Mouse (Mus musculus) kidney, adult 2 months (tissue): ENCODE measurements around the gene Arhgap21. TPM values are rescaled to one million over a fixed set of nuclear protein-coding genes. Genes with fewer than 3 reads are reported as not detected.

ENCODE experiments used
- DNase-seq: peaks from one replicate; pipeline ENCODE4 v3.0.0; 2021
- H3K27ac ChIP-seq: fragments of 200-500 bp; 2 replicates; pipeline ENCODE4 v1.5.1; 2012; ENCODE audit warnings: low read depth, low read length, control low read depth, inconsistent platforms; ENCODE audit not compliant: insufficient read depth
- H3K27me3 ChIP-seq: fragments of 200-500 bp; replicated peaks from 2 replicates; pipeline ENCODE4 v1.6.1; 2012; ENCODE audit warnings: mild to moderate bottlenecking, moderate library complexity, low read length, inconsistent platforms; ENCODE audit not compliant: control insufficient read depth, insufficient read depth
- H3K36me3 ChIP-seq: fragments of 200-500 bp; 2 replicates; pipeline ENCODE4 v1.6.1; 2012; ENCODE audit warnings: mild to moderate bottlenecking, moderate library complexity, low read length, inconsistent platforms; ENCODE audit not compliant: control insufficient read depth, insufficient read depth
- H3K4me1 ChIP-seq: fragments of 200-500 bp; 2 replicates; pipeline ENCODE4 v1.6.1; 2011; ENCODE audit warnings: low read length; ENCODE audit not compliant: control insufficient read depth, insufficient read depth
- H3K4me3 ChIP-seq: fragments of 200-500 bp; 2 replicates; pipeline ENCODE4 v1.5.1; 2011; ENCODE audit warnings: mild to moderate bottlenecking, low read depth, low read length, control low read depth; ENCODE audit not compliant: insufficient read depth
- CTCF ChIP-seq: fragments of 200-500 bp; conservative IDR thresholded peaks from 2 replicates; pipeline ENCODE4 v1.5.1; 2011; ENCODE audit warnings: low read depth, mild to moderate bottlenecking, control low read depth, low read length, moderate library complexity, mixed read lengths; ENCODE audit not compliant: insufficient read depth, insufficient read length
- POLR2A ChIP-seq: fragments of 200-500 bp; IDR thresholded peaks from one replicate; pipeline ENCODE4 v1.6.1; 2011; ENCODE audit warnings: low read depth, low read length, control low read depth
- WGBS: fragments of 180-500 bp; shearing (Covaris S2); methylation state at CpG from one replicate; pipeline ENCODE4 v1.1.7; 2018; 5-methylcytosine and 5-hydroxymethylcytosine counted together
- polyA plus RNA-seq: library from polyadenylated mRNA; depleted of rRNA; stranded (reverse); fragments of >200 nt; gene quantifications from 2 replicates; pipeline ENCODE4 v1.2.3, GENCODE M21; 2012

Gene Arhgap21
- polyA plus RNA-seq, 1 experiment: 9.5 TPM

- 17% methylated on average over 1 of the region's 1 CpGs for WGBS
- Histone ChIP-seq H3K27me3 (no peaks in the 10 kb centered on the region), H3K27ac (no peak overlapping the region), H3K4me3 (no peak overlapping the region), H3K4me1 (0 out of 2 replicates have a peak, but pooled peaks cover 2% of the 10 kb centered on the region), H3K36me3 (no peaks in the 10 kb centered on the region)
- TF ChIP-seq POLR2A (no peak), CTCF (no peak)
- no peak for DNase-seq
These were observed 46.3 kb downstream of the Arhgap21 start for GRCm38 (mm10) chr2:20922366-20922765.

- Histone ChIP-seq H3K36me3 (no peaks in the 10 kb centered on the region), H3K27ac (no peak overlapping the region), H3K4me3 (no peak overlapping the region), H3K27me3 (no peaks in the 10 kb centered on the region), H3K4me1 (0 out of 2 replicates have a peak, but pooled peaks cover 2% of the 10 kb centered on the region)
- no peak for DNase-seq
- 81% methylated on average over 2 of the region's 2 CpGs for WGBS
- TF ChIP-seq CTCF: no peak
- no peak for TF ChIP-seq POLR2A
These were observed 47.1 kb downstream of the Arhgap21 start for GRCm38 (mm10) chr2:20921558-20921957.

DNA sequence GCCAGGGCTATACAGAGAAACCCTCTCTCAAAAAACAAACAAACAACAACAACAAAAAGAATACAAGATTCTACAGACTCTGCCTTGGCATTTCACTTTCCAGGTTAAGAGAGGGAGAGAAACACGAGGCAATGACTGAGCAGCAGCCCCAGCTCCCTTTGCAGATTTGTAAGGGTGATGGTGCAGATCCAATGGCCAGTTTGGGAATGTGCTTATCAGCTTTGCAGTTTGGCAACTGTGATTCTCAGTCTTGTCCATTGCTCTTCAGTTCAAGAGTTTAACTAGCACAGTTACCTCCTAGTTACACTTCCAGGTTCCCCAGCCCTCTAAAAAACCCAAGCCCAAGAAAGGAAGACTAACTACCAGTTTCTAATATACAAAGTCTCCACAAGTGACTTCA lies 47.7 kb downstream of the Arhgap21 start:
- no peak for DNase-seq
- TF ChIP-seq CTCF (no peak), POLR2A (no peak)
- WGBS: 85% methylated on average over 1 of the region's 1 CpGs
- no peak overlapping the region for H3K27ac ChIP-seq
- H3K27me3 ChIP-seq: no peaks in the 10 kb centered on the region
- no peak overlapping the region for H3K4me3 ChIP-seq
- H3K36me3 ChIP-seq: no peaks in the 10 kb centered on the region
- 0 out of 2 replicates have a peak, but pooled peaks cover 2% of the 10 kb centered on the region for H3K4me1 ChIP-seq

GRCm38 (mm10) chr2:20914531-20915320 lies 54.0 kb downstream of the Arhgap21 start:
- Histone ChIP-seq H3K4me3 (no peak overlapping the region), H3K4me1 (no peaks in the 10 kb centered on the region), H3K27me3 (no peaks in the 10 kb centered on the region), H3K36me3 (no peaks in the 10 kb centered on the region), H3K27ac (no peak overlapping the region)
- WGBS: 73% methylated on average over 10 of the region's 10 CpGs
- TF ChIP-seq CTCF (no peak), POLR2A (no peak)
- peak; percentile 61 for DNase-seq

DNA sequence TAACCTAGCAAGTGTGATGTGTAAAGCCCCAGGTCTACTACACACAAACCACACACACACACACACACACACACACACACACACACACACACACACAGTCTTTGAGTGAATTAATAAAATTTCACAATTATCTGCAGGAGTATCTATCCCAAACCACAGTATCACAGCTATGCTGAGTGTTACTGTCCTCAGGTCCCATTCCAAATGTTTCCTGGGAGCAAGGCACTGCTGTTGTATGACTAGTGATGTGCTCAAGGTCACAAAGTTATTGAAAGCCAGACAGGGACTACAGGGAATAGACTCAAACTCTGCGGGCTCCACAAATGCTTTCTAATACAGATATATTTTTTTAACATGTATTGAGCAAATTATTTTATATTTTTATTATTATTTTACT lies 55.7 kb downstream of the Arhgap21 start:
- Histone ChIP-seq H3K36me3 (no peaks in the 10 kb centered on the region), H3K27me3 (no peaks in the 10 kb centered on the region), H3K4me1 (no peaks in the 10 kb centered on the region), H3K4me3 (no peak overlapping the region), H3K27ac (no peak overlapping the region)
- WGBS: 91% methylated on average over 1 of the region's 1 CpGs
- no peak for TF ChIP-seq POLR2A
- no peak for TF ChIP-seq CTCF
- DNase-seq: no peak

DNA sequence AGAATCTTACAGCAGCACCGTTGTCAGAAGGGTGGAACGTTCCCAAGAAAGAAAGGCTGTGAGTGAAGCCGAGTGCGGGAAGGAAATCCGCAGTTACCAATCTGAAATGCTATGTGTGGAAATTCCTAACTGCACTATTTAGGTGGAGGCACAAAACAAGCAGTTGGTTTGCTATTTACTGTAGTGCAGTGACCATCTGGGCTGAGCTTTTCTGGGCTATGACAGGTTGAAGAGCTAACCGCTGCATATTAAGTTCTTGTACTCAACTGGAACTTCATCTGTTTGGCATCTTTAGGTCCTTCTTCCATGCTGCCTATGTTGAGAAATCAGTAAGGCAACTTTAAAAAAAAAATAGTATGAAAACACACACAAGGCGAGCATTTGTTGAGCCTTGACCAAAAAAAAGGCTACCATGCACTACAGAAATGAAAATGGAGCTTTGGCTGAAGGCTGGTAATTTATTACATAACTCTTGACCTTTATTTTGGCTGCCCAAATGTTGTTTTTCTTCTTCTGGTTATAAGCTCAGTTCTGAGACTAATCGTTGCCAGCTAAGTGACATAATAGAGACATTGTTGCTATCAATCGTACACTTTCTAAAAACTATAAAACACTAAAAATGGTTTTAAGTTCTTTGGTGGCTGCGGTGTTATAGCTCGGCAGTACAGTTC lies 56.2 kb downstream of the Arhgap21 start:
- Histone ChIP-seq H3K27ac (no peak overlapping the region), H3K36me3 (no peaks in the 10 kb centered on the region), H3K4me3 (no peak overlapping the region), H3K27me3 (no peaks in the 10 kb centered on the region), H3K4me1 (no peaks in the 10 kb centered on the region)
- DNase-seq: peak; percentile 62
- TF ChIP-seq POLR2A: no peak
- no peak for TF ChIP-seq CTCF
- 72% methylated on average over 11 of the region's 11 CpGs for WGBS

DNA sequence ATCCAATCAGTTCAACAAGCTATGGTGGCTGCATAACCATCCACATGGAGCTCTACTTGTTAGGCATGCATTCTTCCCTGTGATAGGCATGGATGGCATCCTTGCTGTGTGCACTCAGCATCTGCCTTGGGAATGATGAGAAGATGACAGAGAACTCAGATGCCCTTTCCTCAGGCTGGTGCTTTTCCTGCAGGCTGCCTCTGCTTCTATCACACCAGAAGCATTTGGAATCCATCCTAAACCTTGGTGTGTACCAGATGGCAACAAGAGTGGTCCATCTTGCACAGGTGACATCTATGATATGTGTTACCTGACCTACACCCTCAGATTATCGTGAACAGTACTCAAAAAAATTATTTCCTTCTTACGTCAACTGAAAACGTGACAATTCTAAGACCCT lies 58.2 kb downstream of the Arhgap21 start:
- TF ChIP-seq CTCF (no peak), POLR2A (no peak)
- H3K27me3 ChIP-seq: no peaks in the 10 kb centered on the region
- H3K4me1 ChIP-seq: no peaks in the 10 kb centered on the region
- no peaks in the 10 kb centered on the region for H3K36me3 ChIP-seq
- 98% methylated on average over 3 of the region's 3 CpGs for WGBS
- H3K4me3 ChIP-seq: no peak overlapping the region
- H3K27ac ChIP-seq: no peak overlapping the region
- no peak for DNase-seq
